Mouse (Mus musculus) MEL (cell line): ENCODE data around the gene Zfp655. TPM values are rescaled to one million over a fixed set of nuclear protein-coding genes. Genes with fewer than 3 reads are reported as not detected.

Experiments used
- DNase-seq: peaks from one replicate; pipeline ENCODE4 v3.0.0; 2011; ENCODE audit warnings: low read depth, low spot score
- H3K27ac ChIP-seq: 2 replicates; pipeline ENCODE4 v1.5.1; 2012; ENCODE audit warnings: low read depth, mild to moderate bottlenecking, control low read depth, low read length, moderate library complexity; ENCODE audit not compliant: control insufficient read depth
- H3K27me3 ChIP-seq, 2 experiments: fragments of 150-350 bp in 1 of 2; sonication (generic) in 1 of 2; 2 replicates each; pipeline ENCODE4 v1.6.1; 2012; ENCODE audit warnings: low read length in 2 of 2, mild to moderate bottlenecking in 2 of 2, improper control_type of control experiment in 1 of 2, moderate library complexity in 1 of 2; ENCODE audit not compliant: insufficient read depth in 2 of 2, control insufficient read depth in 1 of 2
- H3K36me3 ChIP-seq, 2 experiments: 2 replicates each; pipeline ENCODE4 v1.6.1; 2012 to 2014; ENCODE audit warnings: low read length in 2 of 2, improper control_type of control experiment in 1 of 2, inconsistent platforms in 1 of 2, mild to moderate bottlenecking in 1 of 2; ENCODE audit not compliant: insufficient read depth in 2 of 2, control insufficient read depth in 1 of 2
- H3K4me1 ChIP-seq, 2 experiments: fragments of 150-350 bp in 1 of 2; sonication (generic) in 1 of 2; 2 replicates each; pipeline ENCODE4 v1.6.1; 2012; ENCODE audit warnings: low read length in 2 of 2, improper control_type of control experiment in 1 of 2, mild to moderate bottlenecking in 1 of 2; ENCODE audit not compliant: insufficient read depth in 2 of 2, control insufficient read depth in 1 of 2
- H3K4me3 ChIP-seq, 2 experiments: fragments of 150-350 bp in 1 of 2; sonication (generic) in 1 of 2; 2 replicates each; pipeline ENCODE4 v1.5.1; 2012; ENCODE audit warnings: low read depth in 2 of 2, low read length in 2 of 2, mild to moderate bottlenecking in 2 of 2, moderate library complexity in 2 of 2, control low read depth in 1 of 2, improper control_type of control experiment in 1 of 2; ENCODE audit not compliant: control insufficient read depth in 1 of 2, insufficient read depth in 1 of 2
- H3K79me2 ChIP-seq: 2 replicates; pipeline ENCODE4 v1.6.1; 2012; ENCODE audit warnings: mild to moderate bottlenecking, low read length, moderate library complexity; ENCODE audit not compliant: control insufficient read depth, poor library complexity, insufficient read depth
- H3K9ac ChIP-seq: 2 replicates; pipeline ENCODE4 v1.6.1; 2012; ENCODE audit warnings: low read depth, mild to moderate bottlenecking, control low read depth, low read length, moderate library complexity; ENCODE audit not compliant: control insufficient read depth, poor library complexity, severe bottlenecking
- H3K9me3 ChIP-seq: fragments of 150-350 bp; sonication (generic); replicated peaks from 2 replicates; pipeline ENCODE4 v1.6.1; 2012; ENCODE audit warnings: mild to moderate bottlenecking, low read length, improper control_type of control experiment, moderate library complexity; ENCODE audit not compliant: insufficient read depth
- CHD1 ChIP-seq: IDR thresholded peaks from 2 replicates; pipeline ENCODE4 v1.6.1; 2012; ENCODE audit warnings: low read depth, mild to moderate bottlenecking, inconsistent platforms, low read length, improper control_type of control experiment
- CTCF ChIP-seq, 3 experiments: IDR thresholded peaks in 2 of 3; conservative IDR thresholded peaks in 1 of 3; 2 replicates each; pipeline ENCODE4 v1.5.1; 2011 to 2012; ENCODE audit warnings: low read length in 3 of 3, low read depth in 2 of 3, mild to moderate bottlenecking in 2 of 3, improper control_type of control experiment in 1 of 3, inconsistent platforms in 1 of 3, mixed read lengths in 1 of 3, moderate library complexity in 1 of 3; ENCODE audit not compliant: control insufficient read depth in 1 of 3, insufficient read depth in 1 of 3, poor library complexity in 1 of 3, severe bottlenecking in 1 of 3
- ELF1 ChIP-seq: IDR thresholded peaks from 2 replicates; pipeline ENCODE4 v1.6.1; 2014; ENCODE audit warnings: low read depth, mild to moderate bottlenecking, inconsistent platforms, low read length, improper control_type of control experiment, moderate library complexity
- EP300 ChIP-seq, 2 experiments: IDR thresholded peaks; 2 replicates each; pipeline ENCODE4 v1.6.1; 2011; ENCODE audit warnings: improper control_type of control experiment in 2 of 2, low read length in 2 of 2, low read depth in 1 of 2, mild to moderate bottlenecking in 1 of 2
- GABPA ChIP-seq: IDR thresholded peaks from 2 replicates; pipeline ENCODE4 v1.6.1; 2012; ENCODE audit warnings: low read depth, mild to moderate bottlenecking, inconsistent platforms, low read length, improper control_type of control experiment, moderate library complexity
- GATA1 ChIP-seq: IDR thresholded peaks from 2 replicates; pipeline ENCODE4 v1.6.1; 2011; ENCODE audit warnings: low read depth, low read length, improper control_type of control experiment
- MAZ ChIP-seq: IDR thresholded peaks from 2 replicates; pipeline ENCODE4 v1.6.1; 2012; ENCODE audit warnings: low read depth, mild to moderate bottlenecking, inconsistent platforms, low read length, improper control_type of control experiment
- MEF2A ChIP-seq: IDR thresholded peaks from 2 replicates; pipeline ENCODE4 v1.6.1; 2014; ENCODE audit warnings: low read depth, mild to moderate bottlenecking, inconsistent platforms, low read length, improper control_type of control experiment; ENCODE audit not compliant: poor library complexity, insufficient replicate concordance, severe bottlenecking; ENCODE audit errors: extremely low read depth
- MXI1 ChIP-seq: IDR thresholded peaks from 2 replicates; pipeline ENCODE4 v1.6.1; 2011; ENCODE audit warnings: mild to moderate bottlenecking, low read depth, low read length, improper control_type of control experiment
- MYC ChIP-seq: IDR thresholded peaks from 2 replicates; pipeline ENCODE4 v1.6.1; 2011; ENCODE audit warnings: low read depth, mild to moderate bottlenecking, low read length, improper control_type of control experiment, moderate library complexity
- RCOR1 ChIP-seq: IDR thresholded peaks from 2 replicates; pipeline ENCODE4 v1.6.1; 2012; ENCODE audit warnings: low read depth, mild to moderate bottlenecking, inconsistent platforms, low read length, improper control_type of control experiment
- SMC3 ChIP-seq: IDR thresholded peaks from 2 replicates; pipeline ENCODE4 v1.6.1; 2011; ENCODE audit warnings: low read depth, low read length, improper control_type of control experiment
- TAL1 ChIP-seq: IDR thresholded peaks from 2 replicates; pipeline ENCODE4 v1.6.1; 2012; ENCODE audit warnings: mild to moderate bottlenecking, inconsistent platforms, low read length, moderate library complexity, mixed read lengths
- TBP ChIP-seq: IDR thresholded peaks from 2 replicates; pipeline ENCODE4 v1.8.0; 2011; ENCODE audit warnings: low read depth, low read length, improper control_type of control experiment
- USF2 ChIP-seq, 2 experiments: IDR thresholded peaks; 2 replicates each; pipeline ENCODE4 v1.6.1; 2011 to 2012; ENCODE audit warnings: improper control_type of control experiment in 2 of 2, low read length in 2 of 2, borderline replicate concordance in 1 of 2, inconsistent platforms in 1 of 2, low read depth in 1 of 2, mild to moderate bottlenecking in 1 of 2; ENCODE audit not compliant: insufficient read depth in 1 of 2
- ZMIZ1 ChIP-seq: IDR thresholded peaks from 2 replicates; pipeline ENCODE4 v1.6.1; 2012; ENCODE audit warnings: low read depth, mild to moderate bottlenecking, inconsistent platforms, low read length, improper control_type of control experiment, moderate library complexity
- polyA plus RNA-seq, 2 experiments: library from polyadenylated mRNA; stranded (reverse) in 1 of 2; unstranded in 1 of 2; fragments of >175 nt in 1 of 2; fragments of >200 nt in 1 of 2; gene quantifications; 2 replicates each; pipeline versions ENCODE4 v1.2.1 to v1.2.4; 2012; ENCODE audit warnings: low replicate concordance in 2 of 2, low read depth in 1 of 2; ENCODE audit not compliant: insufficient read length in 2 of 2, insufficient read depth in 1 of 2, missing spikeins in 1 of 2
- total RNA-seq: library from RNA; depleted of rRNA; stranded (reverse); fragments of 300-350 nt; gene quantifications from 2 replicates; pipeline ENCODE4 v1.2.3, GENCODE M21; 2012

Zfp655 gene
- total and polyA plus RNA-seq, 3 experiments: 25.2 to 35.3 (median 26.9) TPM

DNA sequence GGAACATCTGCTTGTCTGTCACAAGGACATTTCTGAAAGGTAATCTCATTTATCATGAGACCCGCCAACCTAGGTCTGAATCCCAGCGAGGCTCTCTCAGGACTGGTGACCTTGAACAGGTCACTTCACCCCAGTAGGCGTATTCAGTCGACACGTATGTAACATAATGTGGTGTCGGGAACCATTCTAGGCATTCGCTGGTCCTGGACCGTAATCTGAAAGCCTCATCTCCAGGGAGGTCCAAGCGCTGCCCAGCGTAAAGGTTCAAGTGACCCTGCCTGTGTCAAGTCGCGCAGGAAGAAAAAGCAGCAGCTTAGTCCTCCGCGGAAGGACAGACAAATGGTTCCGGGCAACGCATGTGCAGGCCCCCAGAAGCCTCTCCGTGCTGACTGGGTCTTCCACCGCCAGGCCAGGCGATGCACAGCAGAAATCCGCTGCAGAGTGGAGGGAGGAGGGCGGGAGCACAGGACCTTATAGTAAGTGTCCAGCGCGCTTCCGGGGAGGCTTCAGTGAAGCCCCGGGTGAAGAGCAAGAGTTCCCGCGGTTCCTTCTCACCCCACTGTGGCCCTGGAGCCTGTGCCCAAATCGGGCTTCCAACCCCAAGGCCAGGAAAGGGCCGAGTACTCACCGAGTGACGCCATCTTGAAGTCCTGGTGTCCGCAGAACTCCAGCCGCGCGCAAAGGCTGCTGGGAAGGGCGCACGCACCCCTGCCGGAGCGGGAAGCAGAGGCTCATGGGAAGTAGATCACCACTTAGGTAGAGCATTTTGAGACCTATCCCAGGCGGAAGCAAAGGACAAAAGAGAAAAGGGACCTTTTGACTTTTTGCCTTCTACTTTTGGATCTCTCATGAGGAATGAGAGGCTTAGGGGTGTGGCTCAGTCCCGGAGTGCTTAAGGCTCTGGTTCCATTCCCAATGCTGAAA is 40.4 kb upstream of the Zfp655 start (continued):
- TF ChIP-seq TAL1 (no peak), MYC (peak; percentile 82), RCOR1 (no peak), EP300 (IDR thresholded peaks at IDR 0.05; ENCODE audit: low read depth in 1 of 2, low read length in 2 of 2) (0 out of 4 replicates have a peak, but pooled peaks of 1 of the 2 experiments have one; percentile 15), USF2 (IDR thresholded peaks at IDR 0.05; ENCODE audit: borderline replicate concordance in 1 of 2, insufficient read depth in 1 of 2, low read depth in 1 of 2, low read length in 2 of 2) (no peak), MXI1 (peak; percentile 64), CHD1 (peak; percentile 16; the same call in 1 of the 2 replicates), ZMIZ1 (0 out of 2 replicates have a peak, but pooled peaks have one; percentile 69), CTCF (IDR thresholded peaks at IDR 0.05 in 2 of 3, conservative IDR thresholded peaks at IDR 0.05 in 1 of 3; ENCODE audit: control insufficient read depth in 1 of 3, insufficient read depth in 1 of 3, low read depth in 2 of 3, low read length in 3 of 3, poor library complexity in 1 of 3, severe bottlenecking in 1 of 3) (no peak), GATA1 (no peak), TBP (peak; percentile 92), ELF1 (peak; percentile 72), SMC3 (no peak), MAZ (peak; percentile 35; the same call in 1 of the 2 replicates), GABPA (no peak)

DNA sequence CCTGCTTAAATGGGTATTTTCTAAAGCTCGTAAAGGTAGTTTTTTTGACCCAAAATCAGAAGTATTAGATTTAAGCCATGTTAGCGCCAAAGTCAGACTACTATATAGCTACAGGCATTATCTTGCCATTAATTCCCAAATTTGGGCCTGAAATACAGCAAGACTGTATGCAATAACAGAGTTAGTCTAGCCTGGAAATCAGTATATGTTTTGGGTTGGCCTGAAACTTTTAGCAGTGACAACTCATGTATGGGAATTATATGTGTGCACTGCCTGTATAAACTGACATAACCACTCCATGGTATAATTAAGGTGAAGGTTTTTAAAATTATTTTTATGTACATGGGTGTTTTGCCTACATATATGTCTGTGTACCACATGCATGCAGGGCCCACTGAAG is 39.6 kb upstream of the Zfp655 start, which contains the start of gene Atp5j2:
Gene Atp5j2 (minus strand): TSS at position 101 of the 400 bp plus-strand sequence.
- Histone ChIP-seq H3K9me3 (no peaks in the 10 kb centered on the region), H3K36me3 (peaks cover 2 to 22% of the 10 kb centered on the region in 2 experiments; a peak in 3 of 4 replicates), H3K4me1 (peaks cover 0 to 20% of the 10 kb centered on the region in 2 experiments; a peak in 3 of 4 replicates), H3K27ac (peak within 1 kb of the TSS; percentile 97), H3K27me3 (no peaks in the 10 kb centered on the region), H3K79me2 (peaks cover 42% of the 10 kb centered on the region), H3K4me3 (peak within 1 kb of the TSS; percentile 75 to 81)
- DNase-seq: peak; percentile 35
- TF ChIP-seq ELF1 (no peak), MEF2A (no peak), CHD1 (0 out of 2 replicates have a peak, but pooled peaks have one; percentile 7), TAL1 (no peak)
- TF ChIP-seq, all 39 proteins: peak for 1
- peak within 1 kb of the TSS; percentile 93 for H3K9ac ChIP-seq
